Mouse (Mus musculus): ENCODE data around the gene Edn3.

The Edn3 gene

DNA sequence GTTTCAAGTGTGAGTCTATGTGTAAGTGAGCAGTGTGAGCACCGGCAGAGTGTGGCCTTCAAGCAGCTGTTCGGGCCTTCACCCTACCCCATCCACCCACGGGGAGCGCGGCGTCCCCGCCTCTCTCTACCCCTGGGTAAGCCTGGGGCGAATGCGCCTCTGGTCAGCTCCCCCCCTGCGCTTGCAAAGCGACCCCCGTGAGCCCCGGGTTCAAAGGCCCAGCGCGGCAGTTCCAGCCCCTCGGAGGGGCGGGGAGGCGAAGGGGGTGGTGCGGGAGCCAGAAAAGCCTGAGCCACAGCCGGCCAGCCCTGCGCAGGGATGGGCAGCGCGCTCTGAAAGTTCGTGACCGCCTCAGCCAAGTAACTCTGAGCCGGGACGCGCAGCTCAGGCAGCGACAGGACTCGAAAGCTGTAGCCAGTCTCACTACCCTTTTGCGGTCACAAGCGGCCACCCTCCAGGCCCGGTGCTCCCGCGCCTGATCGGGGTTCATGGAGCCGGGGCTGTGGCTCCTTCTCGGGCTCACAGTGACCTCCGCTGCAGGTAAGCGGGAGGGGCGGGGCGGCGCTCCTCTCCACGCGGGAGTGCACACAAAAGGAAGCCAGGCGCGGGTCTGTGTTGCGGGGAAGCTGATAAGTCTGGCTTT lies at the start of gene Edn3:
TSS of gene Edn3 (plus strand) at position 141 of the 643 bp plus-strand sequence.
- TF ChIP-seq GATA4 (IDR thresholded peaks at IDR 0.05; ENCODE audit: insufficient replicate concordance, low read length) = no peak

GRCm38 (mm10) chr2:174712043-174712442 lies 48.4 kb upstream of the Edn3 start:
- no peak for TF ChIP-seq GATA4 (IDR thresholded peaks at IDR 0.05; ENCODE audit: insufficient replicate concordance, low read length)

DNA sequence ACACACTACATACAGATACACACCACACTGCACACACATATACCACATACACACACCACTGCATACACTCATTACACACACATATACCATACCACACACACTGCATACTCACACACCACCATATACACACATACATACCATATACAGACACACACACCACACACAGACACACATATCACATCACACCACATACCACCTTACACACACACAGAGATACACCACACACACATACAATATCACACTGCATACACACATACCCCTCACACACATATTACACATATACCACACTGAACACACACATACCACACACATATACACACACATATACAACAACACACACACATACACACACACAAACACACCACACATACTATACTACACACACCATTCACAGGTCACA lies 44.5 kb upstream of the Edn3 start:
- TF ChIP-seq GATA4 (IDR thresholded peaks at IDR 0.05; ENCODE audit: insufficient replicate concordance, low read length) = no peak

GRCm38 (mm10) chr2:174717857-174718256 lies 42.6 kb upstream of the Edn3 start:
- TF ChIP-seq GATA4 (IDR thresholded peaks at IDR 0.05; ENCODE audit: insufficient replicate concordance, low read length) = no peak

DNA sequence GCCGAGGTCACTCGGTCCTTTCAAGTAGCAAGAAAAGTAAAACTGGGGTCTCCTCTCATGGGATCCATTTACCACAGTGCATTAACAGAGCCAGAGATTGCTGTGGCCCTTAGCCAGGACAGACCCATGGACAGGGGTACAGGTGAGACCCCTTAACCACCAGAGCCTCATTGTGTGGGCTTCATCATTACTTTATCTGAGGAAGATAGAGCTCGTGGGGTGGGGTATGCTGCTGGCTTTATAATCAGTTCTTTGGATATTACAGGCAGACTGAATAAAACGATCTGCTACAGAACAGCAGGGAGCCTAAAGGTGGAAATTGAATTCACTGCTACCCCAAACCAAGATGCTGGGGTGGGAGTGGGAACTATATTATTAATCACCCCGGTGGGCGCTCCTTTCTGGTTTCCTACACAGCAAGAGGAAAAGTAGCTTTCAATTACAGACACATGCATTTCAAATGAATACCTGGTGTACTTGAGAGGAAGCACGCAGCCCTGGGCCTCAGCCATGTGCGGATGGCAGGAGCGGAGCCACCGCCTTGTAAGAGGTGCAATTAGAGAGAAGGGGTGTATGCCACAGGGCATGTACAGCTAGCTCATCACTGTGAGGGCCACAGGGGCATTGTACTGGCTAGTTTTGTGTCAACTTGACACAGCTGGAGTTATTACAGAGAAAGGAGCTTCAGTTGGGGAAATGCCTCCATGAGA lies 33.1 kb upstream of the Edn3 start:
- no peak for TF ChIP-seq GATA4 (IDR thresholded peaks at IDR 0.05; ENCODE audit: insufficient replicate concordance, low read length)

GRCm38 (mm10) chr2:174731939-174732338 lies 28.5 kb upstream of the Edn3 start:
- no peak for TF ChIP-seq GATA4 (IDR thresholded peaks at IDR 0.05; ENCODE audit: insufficient replicate concordance, low read length)

- TF ChIP-seq GATA4 (IDR thresholded peaks at IDR 0.05; ENCODE audit: insufficient replicate concordance, low read length) = no peak
These were observed 25.1 kb upstream of the Edn3 start for GRCm38 (mm10) chr2:174735270-174735669.

DNA sequence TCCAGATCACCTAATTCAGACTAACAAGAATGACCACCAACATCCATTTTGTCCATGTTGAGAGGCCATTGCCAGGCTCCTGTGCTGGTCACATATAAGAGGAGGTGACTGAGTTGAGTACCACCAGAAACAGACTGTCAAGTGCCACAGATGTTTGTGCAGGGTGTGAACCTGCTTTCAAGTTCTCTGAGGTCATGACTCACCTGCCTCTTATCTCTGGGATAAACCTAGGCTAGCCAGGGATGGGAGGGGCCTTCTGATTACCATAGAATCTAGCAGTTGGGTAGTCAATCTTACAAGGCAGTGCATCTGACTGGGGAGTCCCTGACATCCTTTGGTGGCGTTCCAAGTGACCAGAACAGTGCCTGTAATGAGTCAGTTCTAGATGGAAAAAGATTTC lies 13.2 kb upstream of the Edn3 start:
- no peak for TF ChIP-seq GATA4 (IDR thresholded peaks at IDR 0.05; ENCODE audit: insufficient replicate concordance, low read length)

DNA sequence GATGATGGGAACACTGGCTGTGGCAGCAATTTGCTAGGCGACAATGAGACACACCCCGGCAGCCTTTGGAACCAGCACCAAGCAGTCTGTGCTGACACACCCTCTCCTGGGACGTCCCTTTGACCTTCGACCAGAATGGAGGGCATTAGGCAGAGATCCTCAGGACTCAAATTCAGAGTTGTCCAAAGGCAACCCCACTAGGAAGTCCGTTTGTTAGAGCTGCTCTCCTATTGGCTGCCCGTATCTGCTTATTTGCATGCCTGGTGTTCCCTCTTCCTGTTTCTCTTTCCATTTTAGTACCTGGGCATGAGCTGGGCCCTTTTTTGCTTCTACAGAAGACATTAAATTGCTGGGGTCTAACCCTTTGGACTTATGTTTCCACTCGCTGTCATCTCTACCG lies 12.0 kb upstream of the Edn3 start:
- no peak for TF ChIP-seq GATA4 (IDR thresholded peaks at IDR 0.05; ENCODE audit: insufficient replicate concordance, low read length)

DNA sequence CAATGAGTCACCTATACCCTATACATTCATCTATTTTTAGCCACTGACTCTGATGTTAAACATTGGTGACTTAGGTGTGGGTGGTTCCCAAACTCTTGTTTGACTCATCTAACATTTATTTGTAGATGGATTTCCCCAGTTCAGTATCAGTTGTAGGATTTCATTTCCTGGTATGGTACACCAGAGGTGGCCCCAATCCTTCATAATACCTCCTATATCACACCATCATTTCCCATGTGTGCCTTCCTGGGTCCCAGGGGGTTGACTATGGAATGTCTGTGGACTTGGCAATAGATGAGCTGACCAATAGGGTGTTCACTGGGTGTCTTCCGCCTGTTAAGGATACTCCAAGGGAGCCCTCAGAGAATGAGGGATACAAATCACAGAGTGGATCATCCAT lies 7.2 kb upstream of the Edn3 start:
- no peak for TF ChIP-seq GATA4 (IDR thresholded peaks at IDR 0.05; ENCODE audit: insufficient replicate concordance, low read length)

GRCm38 (mm10) chr2:174754231-174754630 lies 6.2 kb upstream of the Edn3 start:
- TF ChIP-seq GATA4 (IDR thresholded peaks at IDR 0.05; ENCODE audit: insufficient replicate concordance, low read length) = no peak

GRCm38 (mm10) chr2:174759189-174759588 lies 1.2 kb upstream of the Edn3 start:
- peak; percentile 65 for TF ChIP-seq GATA4 (IDR thresholded peaks at IDR 0.05; ENCODE audit: insufficient replicate concordance, low read length)

- TF ChIP-seq GATA4 (IDR thresholded peaks at IDR 0.05; ENCODE audit: insufficient replicate concordance, low read length) = no peak
These were observed 1.2 kb downstream of the Edn3 start for GRCm38 (mm10) chr2:174761452-174762101.

GRCm38 (mm10) chr2:174762310-174762709 lies 1.9 kb downstream of the Edn3 start:
- no peak for TF ChIP-seq GATA4 (IDR thresholded peaks at IDR 0.05; ENCODE audit: insufficient replicate concordance, low read length)

DNA sequence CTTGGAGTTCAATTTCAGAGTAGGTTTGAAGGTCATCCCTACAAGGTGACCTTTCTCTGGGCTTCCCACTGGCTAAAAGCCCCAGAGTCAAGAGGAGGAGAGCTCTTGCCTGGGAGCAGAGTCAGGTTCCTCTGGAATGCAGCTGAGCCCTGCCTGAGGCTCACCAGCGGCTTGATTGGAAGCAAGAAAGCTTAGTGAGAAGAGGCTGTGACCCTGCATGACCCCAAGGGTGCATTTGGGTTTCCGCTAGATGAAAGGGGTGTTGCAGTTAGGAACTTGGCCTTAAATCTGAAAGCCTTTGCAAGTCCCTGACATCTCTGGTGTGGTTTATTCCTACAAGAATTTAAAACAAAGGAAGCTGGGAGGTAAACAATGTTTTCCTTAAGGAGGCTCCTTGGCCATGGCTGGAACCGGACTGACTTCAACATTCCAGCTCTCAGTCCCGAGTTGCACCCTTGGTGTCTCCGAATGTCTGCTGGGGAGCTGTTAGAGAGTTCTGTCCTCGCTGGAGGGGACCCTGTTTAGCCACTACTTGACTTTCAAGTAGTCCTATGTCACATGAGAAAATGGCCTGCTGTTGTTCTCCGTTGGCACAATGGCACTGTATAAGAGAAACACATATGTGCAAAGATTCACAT lies 8.6 kb downstream of the Edn3 start:
- TF ChIP-seq GATA4 (IDR thresholded peaks at IDR 0.05; ENCODE audit: insufficient replicate concordance, low read length) = no peak
